Mouse (Mus musculus) C2C12 (cell line): ENCODE measurements at regions not wholly inside any gene's neighbourhood (a gene's known extent, or its start where the extent isn't known, plus 50 kb on each side); places are given as distances from the start of the nearest gene placed in this dataset.

Experiments
- H3K27me3 ChIP-seq: one replicate; pipeline ENCODE4 v1.6.1; 2011; ENCODE audit not compliant: control insufficient read depth, insufficient read depth, insufficient read length
- H3K36me3 ChIP-seq: one replicate; pipeline ENCODE4 v1.6.1; 2011; ENCODE audit not compliant: control insufficient read depth, insufficient read depth
- H3K4me3 ChIP-seq: one replicate; pipeline ENCODE4 v1.5.1; 2011; ENCODE audit warnings: mild to moderate bottlenecking, control low read depth; ENCODE audit not compliant: poor library complexity, insufficient read depth, severe bottlenecking
- H3K79me2 ChIP-seq: one replicate; pipeline ENCODE4 v1.6.1; 2011; ENCODE audit not compliant: control insufficient read depth, insufficient read depth
- H3K79me3 ChIP-seq: one replicate; pipeline ENCODE4 v1.6.1; 2011; ENCODE audit warnings: low read depth, control low read depth
- H3ac ChIP-seq: one replicate; pipeline ENCODE3; 2011; ENCODE audit warnings: low read depth; ENCODE audit not compliant: control insufficient read depth, insufficient read length
- CEBPB ChIP-seq: IDR thresholded peaks from one replicate; pipeline ENCODE4 v1.6.1; 2011; ENCODE audit warnings: low read depth, mild to moderate bottlenecking, control low read depth, moderate library complexity
- CTCF ChIP-seq: IDR thresholded peaks from one replicate; pipeline ENCODE4 v1.5.1; 2011; ENCODE audit not compliant: control insufficient read depth, insufficient read depth, insufficient read length
- FOSL1 ChIP-seq: IDR thresholded peaks from one replicate; pipeline ENCODE4 v1.8.0; 2011; ENCODE audit warnings: mild to moderate bottlenecking, low read length; ENCODE audit not compliant: poor library complexity, insufficient read depth, severe bottlenecking
- MAX ChIP-seq: IDR thresholded peaks from one replicate; pipeline ENCODE4 v1.6.1; 2011; ENCODE audit warnings: mild to moderate bottlenecking, control low read depth
- MYOD1 ChIP-seq: IDR thresholded peaks from one replicate; pipeline ENCODE4 v1.6.1; 2011; ENCODE audit warnings: low read depth; ENCODE audit not compliant: control insufficient read depth, insufficient read length
- MYOG ChIP-seq: IDR thresholded peaks from one replicate; pipeline ENCODE4 v1.6.1; 2011; ENCODE audit not compliant: control insufficient read depth, insufficient read length; ENCODE audit errors: extremely low read depth
- USF1 ChIP-seq: IDR thresholded peaks from one replicate; pipeline ENCODE4 v1.6.1; 2011; ENCODE audit warnings: low read depth, mild to moderate bottlenecking, control low read depth, moderate library complexity

- H3K36me3 ChIP-seq: no peaks in the 10 kb centered on the region
- no peak for TF ChIP-seq FOSL1
- TF ChIP-seq MYOG: no peak
- TF ChIP-seq MAX: no peak
- TF ChIP-seq CTCF: no peak
- no peak for TF ChIP-seq CEBPB
- no peak for TF ChIP-seq USF1
- no peak for TF ChIP-seq MYOD1
- no peaks in the 10 kb centered on the region for H3K79me2 ChIP-seq
- H3ac ChIP-seq: no peak overlapping the region
- H3K4me3 ChIP-seq: no peak overlapping the region
- no peaks in the 10 kb centered on the region for H3K27me3 ChIP-seq
- no peaks in the 10 kb centered on the region for H3K79me3 ChIP-seq
Measured at GRCm38 (mm10) chr17:76111315-76112195, 559.8 kb upstream of the Fam98a start.

GRCm38 (mm10) chr17:76110856-76111255 lies 559.1 kb upstream of the Fam98a start:
- H3K4me3 ChIP-seq: no peak overlapping the region
- H3K27me3 ChIP-seq: no peaks in the 10 kb centered on the region
- H3K79me2 ChIP-seq: no peaks in the 10 kb centered on the region
- H3K79me3 ChIP-seq: no peaks in the 10 kb centered on the region
- H3K36me3 ChIP-seq: no peaks in the 10 kb centered on the region
- TF ChIP-seq MYOG: no peak
- no peak for TF ChIP-seq CEBPB
- TF ChIP-seq FOSL1: no peak
- no peak for TF ChIP-seq MYOD1
- no peak for TF ChIP-seq CTCF
- TF ChIP-seq MAX: no peak
- TF ChIP-seq USF1: no peak
- no peak overlapping the region for H3ac ChIP-seq

GRCm38 (mm10) chr17:76083536-76083935 lies 531.8 kb upstream of the Fam98a start:
- Histone ChIP-seq H3ac (no peak overlapping the region), H3K79me3 (no peaks in the 10 kb centered on the region), H3K27me3 (no peaks in the 10 kb centered on the region), H3K79me2 (no peaks in the 10 kb centered on the region), H3K36me3 (no peaks in the 10 kb centered on the region), H3K4me3 (no peak overlapping the region)
- TF ChIP-seq CTCF: no peak
- TF ChIP-seq FOSL1: no peak
- TF ChIP-seq MYOG: no peak
- TF ChIP-seq MYOD1: no peak

GRCm38 (mm10) chr17:76081780-76082179 lies 530.0 kb upstream of the Fam98a start:
- H3K36me3 ChIP-seq: no peaks in the 10 kb centered on the region
- no peak overlapping the region for H3K4me3 ChIP-seq
- TF ChIP-seq MAX: no peak
- TF ChIP-seq MYOD1: no peak
- no peak for TF ChIP-seq CEBPB
- TF ChIP-seq CTCF: no peak
- no peak for TF ChIP-seq USF1
- TF ChIP-seq MYOG: no peak
- no peak for TF ChIP-seq FOSL1
- H3ac ChIP-seq: no peak overlapping the region
- no peaks in the 10 kb centered on the region for H3K79me3 ChIP-seq
- no peaks in the 10 kb centered on the region for H3K79me2 ChIP-seq
- H3K27me3 ChIP-seq: no peaks in the 10 kb centered on the region

GRCm38 (mm10) chr17:76046438-76046837 lies 494.7 kb upstream of the Fam98a start:
- Histone ChIP-seq H3K79me2 (no peaks in the 10 kb centered on the region), H3K36me3 (no peaks in the 10 kb centered on the region), H3K27me3 (no peaks in the 10 kb centered on the region), H3K79me3 (no peaks in the 10 kb centered on the region), H3ac (no peak overlapping the region), H3K4me3 (no peak overlapping the region)
- TF ChIP-seq MYOD1 (no peak), MAX (no peak), MYOG (no peak)

GRCm38 (mm10) chr17:76032710-76033109 lies 481.0 kb upstream of the Fam98a start:
- Histone ChIP-seq H3K4me3 (no peak overlapping the region), H3ac (no peak overlapping the region), H3K79me3 (no peaks in the 10 kb centered on the region), H3K27me3 (no peaks in the 10 kb centered on the region), H3K36me3 (no peaks in the 10 kb centered on the region), H3K79me2 (no peaks in the 10 kb centered on the region)
- TF ChIP-seq MYOD1 (no peak), MAX (no peak), FOSL1 (no peak), CTCF (no peak), MYOG (no peak), CEBPB (no peak), USF1 (no peak)
